Mouse (Mus musculus) left cerebral cortex, postnatal 10 days (tissue): ENCODE measurements around the gene Gm45618. TPM values are rescaled to one million over a fixed set of nuclear protein-coding genes. Genes with fewer than 3 reads are reported as not detected.

Experiments
- DNase-seq, 2 experiments: peaks; one replicate each; pipeline ENCODE4 v3.0.0; 2021 to 2022; ENCODE audit warnings: low spot score in 2 of 2, mixed read lengths in 1 of 2; ENCODE audit errors: extremely low spot score in 1 of 2
- intact Hi-C: fragments of 180-260 bp; cut with DNase I; formaldehyde crosslinking; loops from one replicate; pipeline ENCODE4 v1.15.1; 2025
- total RNA-seq, 2 experiments: library from RNA; stranded (reverse); gene quantifications; 2 replicates each; pipeline ENCODE4 v1.2.3; 2021

The Gm45618 gene
- total RNA-seq, 2 experiments from 2014 or later = not detected

- intact Hi-C loops = loop anchor here (5.0 kb wide), 1 partner anchor 79 kb away; no protein-coding TSS in a partner anchor
- no peak for DNase-seq
Observed at GRCm38 (mm10) chr7:142096701-142097100, 23.8 kb downstream of the Gm45618 start.

- DNase-seq = peak; percentile 93 to 96
- intact Hi-C loops = loop anchor here (5.0 kb wide), 1 partner anchor 78 kb away; no protein-coding TSS in a partner anchor
Observed at GRCm38 (mm10) chr7:142095183-142095931, 25.2 kb downstream of the Gm45618 start, which contains the start of gene Dusp8. Gene Dusp8 (minus strand): TSS chr7:142095843.

- DNase-seq = peak in 1 of 2 experiments; percentile 72
- intact Hi-C loops = loop anchor here (5.0 kb wide), 1 partner anchor 77 kb away; no protein-coding TSS in a partner anchor
Observed at GRCm38 (mm10) chr7:142094301-142095143, 26.0 kb downstream of the Gm45618 start.

- intact Hi-C loops = no loop called here
- no peak for DNase-seq
Observed at GRCm38 (mm10) chr7:142093696-142094240, 26.8 kb downstream of the Gm45618 start.

GRCm38 (mm10) chr7:142092991-142093390 is 27.5 kb downstream of the Gm45618 start:
- intact Hi-C loops = no loop called here
- no peak for DNase-seq

GRCm38 (mm10) chr7:142091848-142092247 is 28.7 kb downstream of the Gm45618 start:
- intact Hi-C loops = no loop called here
- DNase-seq = peak in 1 of 2 experiments; percentile 64

GRCm38 (mm10) chr7:142089648-142090447 is 30.7 kb downstream of the Gm45618 start:
- DNase-seq = peak in 1 of 2 experiments; percentile 32
- intact Hi-C loops = no loop called here

GRCm38 (mm10) chr7:142088886-142089285 is 31.6 kb downstream of the Gm45618 start:
- intact Hi-C loops = no loop called here

GRCm38 (mm10) chr7:142087069-142087652 is 33.4 kb downstream of the Gm45618 start:
- DNase-seq = no peak
- intact Hi-C loops = no loop called here

More at GRCm38 (mm10) chr7:142088886-142089285, 31.6 kb downstream of the Gm45618 start:
- DNase-seq = peak in 1 of 2 experiments; percentile 55

- intact Hi-C loops = no loop called here
- no peak for DNase-seq
Observed at GRCm38 (mm10) chr7:142086159-142086905, 34.2 kb downstream of the Gm45618 start.

GRCm38 (mm10) chr7:142084820-142085219 is 35.7 kb downstream of the Gm45618 start:
- intact Hi-C loops = no loop called here
- peak in 1 of 2 experiments; percentile 76 for DNase-seq

- no peak for DNase-seq
- intact Hi-C loops = no loop called here
Observed at GRCm38 (mm10) chr7:142084395-142084794, 36.1 kb downstream of the Gm45618 start.

- intact Hi-C loops = no loop called here
Observed at GRCm38 (mm10) chr7:142083588-142084317, 36.8 kb downstream of the Gm45618 start.

GRCm38 (mm10) chr7:142082607-142083006 is 37.9 kb downstream of the Gm45618 start:
- intact Hi-C loops = no loop called here
- no peak for DNase-seq

More at GRCm38 (mm10) chr7:142083588-142084317, 36.8 kb downstream of the Gm45618 start:
- peak in 1 of 2 experiments; percentile 59 for DNase-seq

- no peak for DNase-seq
- intact Hi-C loops = no loop called here
Observed at GRCm38 (mm10) chr7:142082179-142082578, 38.4 kb downstream of the Gm45618 start.

- intact Hi-C loops = no loop called here
- no peak for DNase-seq
Observed at GRCm38 (mm10) chr7:142081736-142082135, 38.8 kb downstream of the Gm45618 start.

GRCm38 (mm10) chr7:142080876-142081275 is 39.7 kb downstream of the Gm45618 start:
- intact Hi-C loops = no loop called here
- DNase-seq = no peak
